Mouse (Mus musculus) C2C12 (cell line): ENCODE data around the gene Tubb4b.

Experiments used
- CEBPB ChIP-seq: IDR thresholded peaks from one replicate; pipeline ENCODE4 v1.6.1; 2011; ENCODE audit warnings: low read depth, mild to moderate bottlenecking, control low read depth, moderate library complexity
- MAX ChIP-seq: IDR thresholded peaks from one replicate; pipeline ENCODE4 v1.6.1; 2011; ENCODE audit warnings: mild to moderate bottlenecking, control low read depth

- TF ChIP-seq CEBPB (no peak), MAX (no peak)
These were observed at the start of gene Tubb4b for GRCm38 (mm10) chr2:25224492-25224765.
